Mouse (Mus musculus) adrenal gland, postnatal 4 days (tissue): Measurements from ENCODE around the gene Slc10a7. TPM values are rescaled to one million over a fixed set of nuclear protein-coding genes. Genes with fewer than 3 reads are reported as not detected.

Source experiments
- DNase-seq, 2 experiments: peaks; one replicate each; pipeline ENCODE4 v3.0.0; 2021 to 2022; ENCODE audit warnings: low spot score in 2 of 2, mixed read lengths in 2 of 2
- total RNA-seq, 2 experiments: library from RNA; stranded (reverse); gene quantifications; 2 replicates each; pipeline ENCODE4 v1.2.3; 2021

Slc10a7 gene
- total RNA-seq, 2 experiments from 2014 or later: 23.4 to 27.0 TPM

GRCm38 (mm10) chr8:78732995-78733512 is 223.9 kb downstream of the Slc10a7 start:
- DNase-seq: no peak

- no peak for DNase-seq
Measured at GRCm38 (mm10) chr8:78734721-78735517, 225.8 kb downstream of the Slc10a7 start.

GRCm38 (mm10) chr8:78738304-78738703 is 229.2 kb downstream of the Slc10a7 start:
- no peak for DNase-seq

GRCm38 (mm10) chr8:78740936-78741335 is 231.8 kb downstream of the Slc10a7 start:
- DNase-seq: no peak

GRCm38 (mm10) chr8:78741496-78741895 is 232.3 kb downstream of the Slc10a7 start:
- DNase-seq: no peak

- no peak for DNase-seq
Measured at GRCm38 (mm10) chr8:78741965-78742364, 232.8 kb downstream of the Slc10a7 start.

- DNase-seq: peak; percentile 64 to 83
Measured at GRCm38 (mm10) chr8:78742453-78742852, 233.3 kb downstream of the Slc10a7 start.

- DNase-seq: no peak
Measured at GRCm38 (mm10) chr8:78747052-78747451, 237.9 kb downstream of the Slc10a7 start.

GRCm38 (mm10) chr8:78748701-78749100 is 239.6 kb downstream of the Slc10a7 start:
- no peak for DNase-seq

- DNase-seq: no peak
Measured at GRCm38 (mm10) chr8:78749861-78750825, 241.0 kb downstream of the Slc10a7 start.

GRCm38 (mm10) chr8:78751151-78751550 is 242.0 kb downstream of the Slc10a7 start:
- no peak for DNase-seq

GRCm38 (mm10) chr8:78754986-78755385 is 245.8 kb downstream of the Slc10a7 start:
- no peak for DNase-seq

GRCm38 (mm10) chr8:78759139-78759538 is 250.0 kb downstream of the Slc10a7 start:
- no peak for DNase-seq

- no peak for DNase-seq
Measured at GRCm38 (mm10) chr8:78764976-78765375, 255.8 kb downstream of the Slc10a7 start.

GRCm38 (mm10) chr8:78765556-78765955 is 256.4 kb downstream of the Slc10a7 start:
- DNase-seq: no peak

GRCm38 (mm10) chr8:78770584-78770983 is 261.4 kb downstream of the Slc10a7 start:
- no peak for DNase-seq

- DNase-seq: no peak
Measured at GRCm38 (mm10) chr8:78771256-78771655, 262.1 kb downstream of the Slc10a7 start.

GRCm38 (mm10) chr8:78776816-78777215 is 267.7 kb downstream of the Slc10a7 start:
- DNase-seq: no peak
